Mouse (Mus musculus) kidney, adult 2 months (tissue): ENCODE measurements around the gene Abcc9. TPM values are rescaled to one million over a fixed set of nuclear protein-coding genes. Genes with fewer than 3 reads are reported as not detected.

Experiments used
- DNase-seq: peaks from one replicate; pipeline ENCODE4 v3.0.0; 2021
- H3K27ac ChIP-seq: fragments of 200-500 bp; 2 replicates; pipeline ENCODE4 v1.5.1; 2012; ENCODE audit warnings: low read depth, low read length, control low read depth, inconsistent platforms; ENCODE audit not compliant: insufficient read depth
- H3K27me3 ChIP-seq: fragments of 200-500 bp; replicated peaks from 2 replicates; pipeline ENCODE4 v1.6.1; 2012; ENCODE audit warnings: mild to moderate bottlenecking, moderate library complexity, low read length, inconsistent platforms; ENCODE audit not compliant: control insufficient read depth, insufficient read depth
- H3K36me3 ChIP-seq: fragments of 200-500 bp; 2 replicates; pipeline ENCODE4 v1.6.1; 2012; ENCODE audit warnings: mild to moderate bottlenecking, moderate library complexity, low read length, inconsistent platforms; ENCODE audit not compliant: control insufficient read depth, insufficient read depth
- H3K4me1 ChIP-seq: fragments of 200-500 bp; 2 replicates; pipeline ENCODE4 v1.6.1; 2011; ENCODE audit warnings: low read length; ENCODE audit not compliant: control insufficient read depth, insufficient read depth
- H3K4me3 ChIP-seq: fragments of 200-500 bp; 2 replicates; pipeline ENCODE4 v1.5.1; 2011; ENCODE audit warnings: mild to moderate bottlenecking, low read depth, low read length, control low read depth; ENCODE audit not compliant: insufficient read depth
- CTCF ChIP-seq: fragments of 200-500 bp; conservative IDR thresholded peaks from 2 replicates; pipeline ENCODE4 v1.5.1; 2011; ENCODE audit warnings: low read depth, mild to moderate bottlenecking, control low read depth, low read length, moderate library complexity, mixed read lengths; ENCODE audit not compliant: insufficient read depth, insufficient read length
- POLR2A ChIP-seq: fragments of 200-500 bp; IDR thresholded peaks from one replicate; pipeline ENCODE4 v1.6.1; 2011; ENCODE audit warnings: low read depth, low read length, control low read depth
- WGBS: fragments of 180-500 bp; shearing (Covaris S2); methylation state at CpG from one replicate; pipeline ENCODE4 v1.1.7; 2018; 5-methylcytosine and 5-hydroxymethylcytosine counted together
- polyA plus RNA-seq: library from polyadenylated mRNA; depleted of rRNA; stranded (reverse); fragments of >200 nt; gene quantifications from 2 replicates; pipeline ENCODE4 v1.2.3, GENCODE M21; 2012

Abcc9 gene
- polyA plus RNA-seq, 1 experiment = 5.3 TPM

DNA sequence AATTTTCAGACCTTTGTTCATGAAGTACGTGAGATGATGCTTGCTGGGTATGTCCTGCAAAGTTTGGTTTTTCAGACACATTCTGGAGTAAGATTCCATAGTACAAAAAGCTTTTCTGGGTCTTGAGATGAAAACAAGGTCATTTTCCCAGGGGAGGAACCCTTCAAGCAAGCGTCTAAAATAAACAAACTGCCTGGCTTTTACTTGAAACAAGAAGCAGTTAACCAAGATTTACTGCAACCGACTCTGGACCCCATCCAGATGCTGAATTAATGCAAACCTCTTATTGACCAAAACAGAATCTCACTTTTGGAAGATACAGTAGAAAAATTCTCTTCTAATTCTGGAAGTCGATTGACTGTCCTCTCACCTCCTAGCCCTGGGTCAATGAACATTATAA is 151.2 kb downstream of the Abcc9 start:
- Histone ChIP-seq H3K27ac (peak overlapping the region; percentile 31), H3K4me3 (no peak overlapping the region), H3K36me3 (no peaks in the 10 kb centered on the region), H3K27me3 (no peaks in the 10 kb centered on the region), H3K4me1 (peaks cover 3% of the 10 kb centered on the region; the same call in 1 of the 2 replicates)
- 17% methylated on average over 4 of the region's 4 CpGs for WGBS
- peak; percentile 34 for DNase-seq
- no peak for TF ChIP-seq CTCF
- no peak for TF ChIP-seq POLR2A

- H3K4me3 ChIP-seq = no peak overlapping the region
- DNase-seq = no peak
- TF ChIP-seq CTCF = no peak
- TF ChIP-seq POLR2A = no peak
- no peaks in the 10 kb centered on the region for H3K27me3 ChIP-seq
- WGBS = 81% methylated on average over 2 of the region's 2 CpGs
- H3K4me1 ChIP-seq = peaks cover 3% of the 10 kb centered on the region; the same call in 1 of the 2 replicates
- no peaks in the 10 kb centered on the region for H3K36me3 ChIP-seq
- no peak overlapping the region for H3K27ac ChIP-seq
Observed at GRCm38 (mm10) chr6:142548377-142548776, 153.7 kb downstream of the Abcc9 start.

DNA sequence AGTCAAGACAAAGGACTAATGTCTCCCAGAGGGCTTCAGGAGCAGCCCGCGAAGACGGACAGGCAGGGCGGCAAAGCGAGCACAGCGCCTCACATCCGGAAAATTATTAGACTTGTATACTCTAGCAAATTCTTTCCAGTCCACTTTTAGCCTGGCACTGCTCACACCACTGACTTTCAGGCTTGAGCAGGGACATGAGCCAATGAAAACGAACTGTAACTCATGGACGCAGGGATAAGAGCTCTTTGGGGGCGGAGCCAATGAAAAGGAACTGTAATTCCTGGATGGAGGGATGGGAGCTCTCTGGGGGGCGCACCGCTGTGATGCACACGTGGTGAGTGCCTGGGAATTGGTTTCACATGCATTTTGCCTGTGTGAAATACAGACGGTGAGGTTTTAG is 157.0 kb downstream of the Abcc9 start:
- DNase-seq = peak; percentile 34
- no peak for TF ChIP-seq POLR2A
- TF ChIP-seq CTCF = no peak
- Histone ChIP-seq H3K27me3 (no peaks in the 10 kb centered on the region), H3K36me3 (no peaks in the 10 kb centered on the region), H3K4me1 (no peaks in the 10 kb centered on the region), H3K27ac (no peak overlapping the region; the same call in 1 of the 2 replicates), H3K4me3 (no peak overlapping the region)
- 53% methylated on average over 14 of the region's 14 CpGs for WGBS

DNA sequence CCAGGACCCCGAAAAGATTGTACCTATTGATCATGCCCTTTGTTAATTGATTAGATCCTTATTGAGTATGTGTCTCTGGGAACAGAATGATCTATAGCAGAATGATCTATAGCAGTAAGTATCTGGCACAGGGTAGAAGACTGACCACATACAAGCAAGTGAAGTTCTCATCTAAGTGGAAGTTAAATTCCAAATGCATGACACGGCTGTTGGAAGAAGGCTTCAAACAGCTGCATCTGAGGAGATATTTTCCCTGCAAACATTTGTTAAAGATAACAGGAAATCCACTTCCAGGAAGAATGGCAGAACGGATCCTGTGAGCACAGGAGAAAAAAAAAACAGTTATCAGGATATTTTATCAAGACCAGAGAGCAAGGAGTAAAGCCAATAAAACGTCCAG is 158.5 kb downstream of the Abcc9 start:
- 62% methylated on average over 4 of the region's 4 CpGs for WGBS
- H3K27ac ChIP-seq = no peak overlapping the region
- TF ChIP-seq POLR2A (no peak), CTCF (no peak)

DNA sequence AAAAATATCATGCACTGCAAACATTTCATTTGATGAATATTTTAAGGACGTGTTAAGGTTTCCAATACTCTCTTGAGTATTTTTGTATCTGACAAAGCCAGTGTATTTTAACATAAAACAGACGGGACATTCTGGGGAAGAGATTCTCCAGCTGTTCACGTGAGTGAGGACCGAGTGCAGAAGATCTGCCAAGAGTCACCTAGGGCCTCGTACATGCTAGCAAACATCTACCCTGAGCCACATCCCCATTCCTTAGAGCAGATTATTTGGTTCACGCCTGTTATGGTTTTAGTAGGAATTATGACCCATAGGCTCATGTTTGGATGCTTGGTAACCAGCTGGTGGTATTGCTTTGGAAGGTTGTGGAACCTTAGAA is 159.3 kb downstream of the Abcc9 start:
- no peak for DNase-seq
- Histone ChIP-seq H3K27ac (no peak overlapping the region), H3K36me3 (no peaks in the 10 kb centered on the region), H3K27me3 (no peaks in the 10 kb centered on the region), H3K4me3 (no peak overlapping the region), H3K4me1 (no peaks in the 10 kb centered on the region)
- 83% methylated on average over 6 of the region's 6 CpGs for WGBS
- no peak for TF ChIP-seq POLR2A
- no peak for TF ChIP-seq CTCF

More for the DNA sequence above, 158.5 kb downstream of the Abcc9 start:
- H3K36me3 ChIP-seq = no peaks in the 10 kb centered on the region
- H3K4me3 ChIP-seq = no peak overlapping the region
- no peaks in the 10 kb centered on the region for H3K27me3 ChIP-seq
- DNase-seq = no peak
- H3K4me1 ChIP-seq = no peaks in the 10 kb centered on the region

GRCm38 (mm10) chr6:142542082-142542799 is 159.9 kb downstream of the Abcc9 start:
- TF ChIP-seq CTCF (no peak), POLR2A (no peak)
- Histone ChIP-seq H3K27me3 (no peaks in the 10 kb centered on the region), H3K4me1 (no peaks in the 10 kb centered on the region), H3K36me3 (no peaks in the 10 kb centered on the region), H3K4me3 (no peak overlapping the region), H3K27ac (no peak overlapping the region)
- no peak for DNase-seq
- 67% methylated on average over 8 of the region's 8 CpGs for WGBS

DNA sequence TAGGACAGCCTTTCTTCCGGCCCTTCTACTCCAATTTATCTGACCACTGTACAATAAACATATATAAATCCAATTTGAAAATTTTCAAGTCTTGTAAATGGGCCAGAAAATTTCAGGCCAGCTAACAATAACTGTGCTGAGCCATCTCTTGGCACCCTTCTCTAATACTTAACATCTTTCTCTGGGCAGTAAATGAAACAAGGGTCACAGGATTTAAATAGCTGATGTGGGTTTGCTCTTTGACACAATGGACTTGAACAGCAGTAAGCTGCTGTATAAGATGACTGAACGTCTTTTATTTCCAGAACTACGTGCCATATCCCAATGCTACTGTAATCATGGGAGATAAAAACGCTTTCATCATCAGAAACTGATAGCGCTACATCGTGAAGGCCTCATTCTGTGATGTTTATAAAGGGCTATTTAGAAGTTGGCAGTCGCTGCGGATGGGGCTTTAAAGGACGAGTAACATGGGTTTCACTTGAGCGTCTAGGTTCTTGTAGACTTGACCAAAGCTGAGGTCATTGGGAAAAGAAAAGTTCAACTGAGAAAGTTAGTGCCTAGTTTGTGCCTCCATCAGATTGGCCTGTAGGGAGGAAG is 161.5 kb downstream of the Abcc9 start:
- Histone ChIP-seq H3K27ac (no peak overlapping the region), H3K27me3 (no peaks in the 10 kb centered on the region), H3K4me3 (no peak overlapping the region), H3K36me3 (no peaks in the 10 kb centered on the region), H3K4me1 (no peaks in the 10 kb centered on the region)
- WGBS = 82% methylated on average over 10 of the region's 10 CpGs
- DNase-seq = no peak
- TF ChIP-seq POLR2A = no peak
- no peak for TF ChIP-seq CTCF
